Mouse (Mus musculus) adrenal gland, adult 2 months (tissue): ENCODE measurements around the gene Ephb3. TPM values are rescaled to one million over a fixed set of nuclear protein-coding genes. Genes with fewer than 3 reads are reported as not detected.
"Not testable (repeated sequence)": the region's sequence is repeated elsewhere in the genome, so short reads cannot be mapped to it uniquely, and the experiment has no call there.

ENCODE experiments used
- DNase-seq: peaks from one replicate; pipeline ENCODE4 v3.0.0; 2021
- long read RNA-seq: library from polyadenylated mRNA; stranded (forward); transcript quantifications from one replicate; pipeline ENCODE4 v2.0.0, GENCODE M21; 2021
- polyA plus RNA-seq: library from polyadenylated mRNA; depleted of rRNA; stranded (reverse); fragments of >200 nt; gene quantifications from 2 replicates; pipeline ENCODE4 v1.2.3, GENCODE M21; 2012; rRNA removed
- total RNA-seq, 2 experiments: library from RNA; stranded (reverse); gene quantifications; 2 replicates each; pipeline ENCODE4 v1.2.3; 2021

Ephb3 gene
- total RNA-seq = 1 to 10 TPM in 1 of 2 experiments, under 1 TPM in 1; 0.78 to 1.8 TPM
- polyA plus RNA-seq = 2.9 and 3.5 TPM in 2 replicates
- long read RNA-seq = 0 reads

DNA sequence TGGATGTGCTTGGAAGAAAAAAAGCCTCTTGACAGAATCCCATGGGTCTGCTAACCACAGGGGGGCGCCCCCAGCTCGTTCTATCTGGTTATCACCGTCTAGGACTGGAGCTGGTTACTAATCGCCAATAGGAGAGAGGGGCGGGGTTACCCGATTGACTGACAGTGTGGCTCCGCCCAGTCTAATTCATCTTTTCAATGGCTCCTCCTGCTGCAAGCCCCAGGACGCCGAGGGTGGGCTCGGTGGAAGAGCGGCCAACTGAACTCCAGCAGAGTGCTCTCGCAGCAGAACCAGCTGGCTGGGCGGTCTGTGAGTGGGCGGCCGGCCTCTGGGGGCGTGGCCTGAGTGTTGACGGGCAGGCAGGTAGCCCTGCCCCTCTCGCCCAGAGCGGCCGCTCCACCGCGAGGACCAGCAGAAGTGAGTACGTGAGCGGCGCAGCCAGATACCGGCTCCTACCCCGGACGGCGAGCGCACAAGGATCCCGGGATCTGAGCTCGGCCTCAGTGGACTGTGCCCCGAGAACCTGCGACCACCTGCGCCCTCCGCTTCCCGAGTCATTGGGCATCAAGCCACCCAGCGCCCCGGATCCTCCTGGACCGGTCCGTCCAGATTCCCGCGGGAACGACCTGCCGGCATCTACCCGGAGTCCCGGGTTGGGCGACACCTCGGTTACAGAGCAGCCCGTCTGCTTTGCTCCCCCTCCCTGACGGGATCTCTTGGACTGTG lies at the start of gene Ephb3:
Gene Ephb3, plus strand, starts transcription at position 389 of the 726 bp plus-strand sequence.
- peak; percentile 97 for DNase-seq

DNA sequence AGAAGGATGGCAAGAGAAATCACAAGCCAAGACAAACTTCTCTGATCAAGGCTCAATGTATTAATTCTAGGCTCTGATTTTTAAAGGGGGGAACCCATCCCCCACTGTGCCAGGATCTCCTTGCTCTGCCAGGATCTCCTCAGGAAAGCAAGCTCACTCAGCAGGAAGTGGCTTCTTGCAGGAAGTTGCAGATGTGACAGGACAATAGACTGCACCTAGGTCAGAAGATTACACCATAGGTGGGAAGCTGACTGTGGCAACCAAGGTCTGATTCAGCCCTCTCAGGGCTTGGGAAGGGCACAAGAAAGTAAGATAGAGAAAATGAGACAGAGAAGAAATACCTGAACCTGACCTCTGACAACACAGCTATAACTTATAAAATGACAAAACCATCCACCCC lies 48.3 kb upstream of the Ephb3 start:
- not testable (repeated sequence) for DNase-seq

DNA sequence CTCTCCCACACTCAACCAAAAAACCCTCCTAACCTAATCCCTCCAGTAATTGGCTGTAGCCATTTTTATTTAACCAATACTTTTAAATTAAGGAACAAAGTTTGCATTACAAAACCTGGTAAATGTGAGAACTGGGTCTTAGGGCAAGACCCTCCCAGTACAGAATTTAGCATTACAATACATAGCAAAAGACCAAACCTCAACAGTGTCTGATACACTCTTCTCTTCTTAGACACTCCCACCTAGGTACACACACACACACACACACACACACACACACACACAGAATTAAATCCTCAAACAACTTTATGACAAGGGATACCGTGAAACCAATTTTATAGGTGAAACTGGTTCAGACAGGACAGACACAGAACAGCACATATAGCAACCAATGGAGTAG lies 45.3 kb upstream of the Ephb3 start:
- DNase-seq = not testable (repeated sequence)

DNA sequence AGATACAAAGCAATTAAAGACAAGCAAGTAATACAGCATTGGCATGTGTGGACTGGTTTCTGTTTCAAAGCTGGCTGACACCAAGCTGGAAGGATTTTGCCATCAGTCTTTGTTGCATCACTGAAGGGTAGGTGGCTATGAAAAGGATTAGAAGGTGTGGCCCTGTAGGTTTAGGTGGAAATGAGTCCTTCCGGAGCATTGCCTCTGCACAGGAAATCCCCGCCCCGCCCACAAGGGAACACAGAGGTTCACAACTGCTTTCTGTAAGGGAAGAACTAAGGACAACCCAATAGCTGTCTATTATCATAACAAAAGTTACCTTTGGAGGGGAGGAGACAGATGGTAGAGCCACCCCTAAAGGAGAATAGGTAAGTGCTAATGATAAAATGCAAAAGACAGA lies 41.1 kb upstream of the Ephb3 start:
- not testable (repeated sequence) for DNase-seq

DNA sequence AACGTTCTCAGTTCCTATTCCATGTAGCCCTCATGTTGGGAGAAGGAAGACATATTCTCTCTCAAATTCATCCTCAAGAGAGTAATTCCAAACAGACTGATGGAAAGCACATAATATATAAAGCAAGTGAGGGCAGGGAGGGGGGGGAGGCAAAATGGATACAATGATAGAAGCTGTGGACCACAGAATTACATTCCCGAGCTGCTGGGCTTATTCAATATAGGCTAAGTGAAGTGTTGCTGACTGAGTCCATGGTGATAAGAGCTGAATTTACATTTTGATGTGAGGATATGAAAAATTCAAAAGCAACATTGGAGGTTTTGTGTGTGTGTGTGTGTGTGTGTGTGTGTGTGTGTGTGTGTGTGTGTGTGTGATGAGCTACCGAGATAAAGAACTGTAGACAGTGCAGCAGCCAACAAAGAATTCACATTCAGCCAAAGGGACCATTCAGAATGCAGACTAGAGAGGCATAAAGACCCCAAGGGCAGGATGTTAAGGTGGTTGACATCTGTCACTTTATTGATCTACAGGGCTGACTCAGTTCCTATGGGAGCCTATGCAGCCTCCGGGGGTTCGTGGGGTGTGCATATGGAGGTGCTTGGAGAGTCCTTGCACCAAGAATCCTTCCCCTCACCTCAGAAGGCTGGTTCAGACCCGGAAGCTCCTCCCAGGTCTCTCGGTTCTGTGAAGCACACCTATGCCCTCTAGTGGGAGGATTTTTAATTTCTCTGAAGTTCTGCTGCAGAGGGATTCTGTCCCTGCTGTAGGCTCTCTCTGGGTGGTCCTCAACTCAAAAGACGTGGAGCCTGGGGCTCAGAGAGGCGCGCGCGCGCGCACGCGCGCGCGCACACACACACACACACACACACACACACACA lies 39.0 kb upstream of the Ephb3 start:
- not testable (repeated sequence) for DNase-seq

DNA sequence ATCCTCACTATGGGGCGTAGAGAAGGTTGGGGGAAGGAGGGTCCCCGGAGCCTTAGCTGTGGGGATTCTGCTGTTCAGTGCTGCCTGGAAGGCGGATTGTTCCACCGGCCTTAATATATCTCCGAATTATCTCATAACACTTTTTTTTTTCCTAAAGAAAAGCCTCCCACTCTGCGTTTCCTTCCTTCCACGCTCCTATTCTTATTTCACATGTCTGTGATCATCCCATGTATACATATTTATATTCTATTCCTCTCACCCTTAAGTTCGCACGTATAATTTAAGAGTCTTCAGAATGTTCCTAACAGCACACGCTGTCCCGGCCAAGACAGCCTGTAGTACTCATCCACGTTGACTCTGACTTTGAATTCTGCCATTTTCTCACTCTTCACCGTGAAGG lies 35.8 kb upstream of the Ephb3 start:
- DNase-seq = no peak

DNA sequence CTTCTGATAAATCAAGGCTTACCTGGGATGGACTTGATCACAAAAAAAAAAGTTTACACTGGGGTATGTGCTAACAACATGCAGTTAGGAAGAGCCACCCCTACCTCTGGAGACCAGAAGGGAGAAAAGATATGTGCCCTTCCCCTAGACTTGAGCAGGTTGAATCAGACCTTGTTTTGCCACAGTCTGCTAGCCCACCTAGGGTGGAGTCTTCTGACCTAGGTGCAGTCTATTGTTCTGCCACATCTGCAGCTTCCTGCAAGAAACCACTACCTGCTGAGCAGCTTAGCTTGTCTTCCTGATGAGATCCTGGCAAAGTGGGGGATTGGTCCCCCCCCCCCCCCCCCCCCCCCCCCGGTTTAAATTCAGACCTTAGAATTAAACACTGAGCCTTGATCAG lies 29.3 kb upstream of the Ephb3 start:
- no peak for DNase-seq

DNA sequence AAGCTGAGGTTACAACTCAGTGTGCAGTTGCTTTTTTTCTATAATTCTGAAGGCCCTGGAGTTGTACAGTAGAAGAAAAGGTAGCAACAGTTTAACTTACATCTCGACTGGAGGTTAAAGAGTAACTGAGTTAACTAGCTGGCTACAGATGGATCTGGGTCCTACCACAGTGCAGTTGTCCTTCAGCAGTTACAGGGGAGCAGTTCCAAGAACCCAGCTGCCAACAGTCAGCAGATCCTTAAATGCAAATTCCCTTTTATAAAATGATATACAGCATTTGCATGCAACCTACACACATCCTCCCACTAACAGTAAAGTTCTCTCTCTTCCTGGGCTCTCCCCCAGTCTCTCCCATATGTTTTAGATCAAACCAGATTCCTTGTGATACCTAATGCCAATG lies 22.4 kb upstream of the Ephb3 start:
- DNase-seq = no peak

DNA sequence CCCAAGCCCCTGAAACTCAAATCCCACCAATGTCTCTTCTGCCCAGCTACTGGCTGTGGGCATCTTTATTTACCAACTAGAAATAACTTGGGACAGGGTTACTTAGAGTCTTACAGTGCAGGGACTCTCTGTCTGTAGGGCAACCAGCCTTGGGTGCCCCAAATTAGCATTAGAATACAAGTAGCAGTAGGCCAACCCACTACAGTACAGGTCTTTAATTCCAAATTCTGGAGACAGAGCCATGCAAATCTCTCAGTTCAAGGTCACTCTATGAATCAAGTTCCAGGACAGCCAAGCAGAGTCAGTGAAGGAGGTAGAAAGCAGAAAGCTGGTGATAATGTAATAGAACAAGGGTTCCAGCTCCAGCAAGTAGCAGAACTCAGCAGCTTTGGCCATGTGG lies 19.9 kb upstream of the Ephb3 start:
- no peak for DNase-seq

DNA sequence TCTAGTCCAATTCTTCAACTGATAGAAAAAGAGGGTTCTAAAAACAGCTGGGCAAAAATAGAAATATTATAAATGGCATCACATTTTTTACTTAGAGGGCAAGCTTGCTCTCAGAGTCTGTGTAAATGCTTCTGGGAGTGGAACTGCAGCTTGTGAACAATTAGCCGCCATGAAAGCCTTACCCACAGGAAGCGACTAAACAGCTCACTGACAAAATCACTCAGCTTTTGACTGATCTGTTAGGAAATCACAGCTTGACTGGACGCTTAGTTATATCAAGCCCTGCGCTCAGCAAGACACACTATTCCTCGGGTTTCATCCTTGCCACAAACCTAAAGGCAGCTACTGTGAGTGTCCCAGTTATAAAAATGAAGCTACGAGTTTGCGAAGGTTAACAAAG lies 17.0 kb upstream of the Ephb3 start:
- no peak for DNase-seq

DNA sequence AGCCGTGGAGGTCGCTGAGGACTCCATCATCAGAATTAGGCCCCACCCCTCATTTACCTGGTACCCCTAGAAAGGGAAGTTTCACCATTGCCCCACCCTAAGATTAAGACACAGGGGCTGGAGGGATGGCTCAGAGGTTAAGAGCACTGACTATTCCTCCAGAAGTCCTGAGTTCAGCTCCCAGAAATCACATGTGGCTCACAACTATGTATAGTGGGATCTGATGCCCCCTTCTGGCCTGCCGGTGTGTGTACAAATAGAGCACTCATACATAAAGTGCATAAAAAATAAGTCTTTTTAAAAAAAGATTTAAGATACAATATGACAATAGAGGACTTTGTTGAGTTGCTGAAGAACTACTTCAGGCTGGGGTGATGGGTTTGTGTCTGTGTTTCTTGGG lies 16.2 kb upstream of the Ephb3 start:
- no peak for DNase-seq

DNA sequence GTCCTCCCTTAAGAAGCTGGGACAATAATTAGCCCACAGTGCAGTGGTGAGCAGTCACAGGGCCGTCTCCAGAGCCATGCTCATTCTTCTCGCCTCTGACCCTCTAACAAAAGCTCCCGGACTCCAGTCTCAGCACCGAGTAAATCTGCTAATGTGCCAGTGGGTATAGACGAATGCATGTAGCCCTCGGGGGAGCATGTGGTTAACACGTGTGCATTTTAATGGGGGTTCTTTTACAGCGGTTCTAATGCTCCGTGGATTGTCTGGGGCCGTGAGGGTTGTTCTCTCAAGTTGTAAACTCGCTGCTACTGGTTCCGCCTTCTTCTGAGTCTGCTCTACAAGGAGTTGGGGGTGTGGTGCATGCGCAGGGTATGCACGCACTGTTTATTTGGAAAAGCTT lies 13.0 kb upstream of the Ephb3 start:
- no peak for DNase-seq

DNA sequence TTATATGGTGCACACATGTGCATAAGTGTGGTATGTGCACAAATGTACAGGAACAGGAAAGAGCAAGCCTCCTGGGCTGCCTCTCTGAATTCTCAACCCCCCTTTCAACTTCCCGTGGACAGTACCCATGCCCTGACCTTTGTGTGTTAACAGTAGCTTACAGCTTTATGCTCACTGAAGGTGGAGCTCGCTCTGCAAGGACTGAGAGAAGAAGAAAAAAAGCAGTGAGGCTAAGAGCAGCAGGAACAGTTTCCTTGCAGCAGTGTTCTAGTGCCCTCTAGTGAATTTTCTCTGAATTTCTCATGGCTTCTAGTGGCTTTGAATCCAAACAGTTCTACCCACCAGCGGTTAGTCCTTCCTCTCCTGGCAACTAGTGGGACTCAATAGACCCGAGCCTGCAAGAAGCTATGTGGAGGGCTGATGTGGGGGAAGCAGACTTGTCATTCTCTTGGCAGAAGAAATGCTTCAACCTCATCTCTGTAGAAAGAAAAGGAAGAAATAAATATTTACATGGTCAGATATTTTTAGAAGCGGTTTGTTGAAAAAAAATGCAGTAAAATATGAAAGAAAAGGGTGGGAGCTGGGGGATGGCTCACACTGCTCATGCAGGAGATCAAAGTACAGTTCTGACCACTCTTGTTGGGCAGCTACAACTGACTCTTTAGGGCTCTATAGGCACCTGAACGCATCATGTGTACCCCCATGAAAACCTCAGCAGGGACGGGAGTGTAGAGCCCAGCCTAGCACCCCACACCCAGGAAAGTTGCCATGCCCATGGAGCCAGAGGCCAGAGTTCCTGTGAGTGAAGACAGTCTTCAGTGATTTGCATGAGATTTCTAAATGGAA lies 11.8 kb upstream of the Ephb3 start:
- DNase-seq = peak; percentile 33

DNA sequence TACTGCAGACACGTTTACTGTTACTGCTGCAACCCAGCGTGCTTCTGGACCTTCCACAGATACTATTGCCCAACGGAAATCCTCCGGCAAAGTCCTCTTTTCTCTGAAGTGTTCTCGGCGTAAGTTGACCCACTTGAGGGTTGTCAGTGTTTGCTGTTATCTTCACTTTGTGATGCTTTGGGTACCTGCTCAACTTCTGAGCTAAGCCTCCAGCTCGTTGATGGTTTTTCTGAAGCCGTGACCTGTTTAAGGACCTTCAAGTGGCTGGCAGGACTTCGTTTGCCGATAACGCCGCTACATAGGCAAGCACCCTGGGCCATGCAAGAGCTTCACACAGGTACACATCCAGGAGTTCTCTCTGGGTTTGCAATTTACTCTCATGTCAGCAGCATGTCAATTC lies 10.4 kb upstream of the Ephb3 start:
- DNase-seq = no peak

DNA sequence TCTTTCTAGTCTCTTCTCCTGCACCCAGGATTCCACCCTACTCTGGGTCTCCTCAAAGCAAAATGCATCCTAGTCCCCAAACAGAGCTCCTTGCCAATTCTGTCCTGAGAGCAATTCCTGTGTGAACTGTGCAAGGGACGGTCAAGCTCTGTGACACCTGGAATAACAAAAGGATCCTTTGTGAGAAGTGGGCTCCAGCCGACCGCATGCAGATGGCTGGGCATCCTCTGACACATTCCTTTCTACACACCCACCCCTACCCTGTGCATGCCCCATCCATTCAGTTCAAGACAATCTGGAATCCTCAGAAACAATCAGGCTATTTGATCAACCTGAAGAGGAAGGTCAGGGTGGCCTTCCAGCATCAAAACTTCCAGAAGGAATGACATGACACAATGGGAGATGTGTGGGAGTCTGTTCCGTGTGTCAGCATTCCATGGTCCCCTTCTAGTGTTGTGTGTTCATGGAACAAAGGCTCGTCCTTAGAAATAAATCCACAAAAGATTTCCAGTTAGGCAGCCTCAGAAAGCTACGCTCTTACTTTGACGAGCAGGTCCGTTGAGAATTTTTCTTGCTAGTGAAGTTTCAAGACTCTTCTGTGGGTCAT lies 9.2 kb upstream of the Ephb3 start:
- DNase-seq = no peak

DNA sequence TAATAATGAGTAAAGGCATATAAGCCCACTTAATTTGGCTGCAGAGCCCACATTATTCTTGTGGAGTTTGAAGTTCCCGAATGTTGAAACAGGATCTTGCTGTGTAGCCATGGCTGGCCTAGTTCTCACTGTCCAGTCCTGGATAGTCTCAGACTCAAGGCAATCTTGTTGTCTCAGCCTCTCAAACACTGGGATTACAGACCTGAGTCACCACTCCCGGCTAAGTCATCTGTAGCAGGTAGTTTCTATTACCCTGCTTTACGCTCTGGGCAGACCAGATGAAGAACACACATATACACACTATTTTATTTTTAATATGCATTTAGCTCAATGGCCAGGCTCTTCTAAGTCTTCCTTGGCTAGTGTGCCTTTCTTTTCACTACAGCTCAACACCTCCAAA lies 8.0 kb upstream of the Ephb3 start:
- DNase-seq = no peak

DNA sequence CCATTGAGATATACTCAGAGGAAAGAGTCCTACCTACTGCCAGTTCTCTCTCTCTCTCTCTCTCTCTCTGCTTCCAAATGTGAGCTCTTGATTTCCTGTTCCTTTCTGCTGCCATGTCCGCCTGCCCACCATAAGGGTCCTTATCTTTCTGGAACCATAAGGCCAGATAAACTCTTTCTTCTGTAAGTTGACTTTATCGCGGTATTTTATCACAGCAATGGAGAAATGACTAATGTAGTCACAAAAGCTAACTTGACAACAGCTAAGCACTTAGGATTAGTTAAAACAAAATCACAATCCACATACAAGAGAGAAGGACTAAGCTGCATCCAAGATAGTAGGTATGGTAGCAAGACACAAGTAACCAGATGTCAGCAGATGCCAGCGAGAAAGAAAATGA lies 7.0 kb upstream of the Ephb3 start:
- no peak for DNase-seq

DNA sequence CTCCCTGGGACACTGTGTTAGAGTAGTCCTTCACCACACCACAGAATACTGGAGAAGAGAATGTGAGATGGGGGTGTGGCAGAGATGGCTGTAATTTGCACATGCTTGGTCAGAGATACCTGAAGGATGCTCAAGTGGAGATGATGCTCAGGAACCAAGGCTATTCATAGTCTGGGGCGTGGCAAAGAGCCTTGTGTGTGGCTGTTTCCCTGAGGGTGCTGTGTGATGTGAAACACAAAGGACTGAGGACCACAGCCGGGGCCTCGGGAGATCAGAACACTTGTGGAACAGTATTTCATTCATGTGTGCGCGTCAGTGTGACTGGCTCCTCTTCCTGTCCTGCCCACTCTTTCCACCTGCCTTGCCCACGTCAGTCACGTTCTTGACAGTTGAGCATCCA lies 6.5 kb upstream of the Ephb3 start:
- no peak for DNase-seq

DNA sequence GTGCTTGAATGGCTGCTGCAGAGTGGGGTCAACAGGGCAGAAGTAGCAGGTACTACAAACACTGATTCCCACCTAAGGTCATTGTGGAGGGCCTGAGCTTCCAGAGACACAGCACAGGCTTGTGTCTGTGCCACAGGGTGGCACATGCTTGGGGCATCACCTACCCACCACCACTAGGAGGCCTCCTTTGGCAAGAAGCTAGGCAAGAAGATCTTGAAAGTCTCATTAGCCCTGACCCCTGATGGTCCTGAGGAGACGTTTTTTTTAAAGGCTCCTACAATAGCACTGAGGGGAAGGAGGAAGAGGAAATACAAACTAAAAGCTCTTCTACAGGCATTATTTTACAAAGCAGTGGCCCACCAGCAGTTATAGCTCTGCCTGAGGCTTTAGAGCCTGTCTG lies 6.0 kb upstream of the Ephb3 start:
- DNase-seq = no peak

DNA sequence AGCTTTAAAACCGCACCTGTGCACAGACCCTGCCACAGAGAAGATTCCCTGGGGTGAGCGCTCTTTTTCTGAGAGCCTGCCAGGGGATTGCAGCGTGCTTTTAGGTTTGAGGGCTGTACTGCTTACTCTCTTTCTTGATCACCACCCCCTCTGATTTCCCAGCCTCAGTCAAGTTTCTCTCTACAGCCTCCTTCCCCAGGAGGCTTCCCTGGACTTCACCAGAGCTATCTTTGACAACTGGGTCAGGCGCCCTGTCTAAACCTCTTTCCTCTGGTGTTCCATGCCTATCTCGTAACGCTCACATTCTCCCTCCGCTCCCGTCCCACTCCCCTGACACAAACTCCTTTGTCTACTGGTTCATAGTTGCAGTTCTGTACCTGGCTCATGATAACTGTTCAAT lies 5.1 kb upstream of the Ephb3 start:
- DNase-seq = no peak

DNA sequence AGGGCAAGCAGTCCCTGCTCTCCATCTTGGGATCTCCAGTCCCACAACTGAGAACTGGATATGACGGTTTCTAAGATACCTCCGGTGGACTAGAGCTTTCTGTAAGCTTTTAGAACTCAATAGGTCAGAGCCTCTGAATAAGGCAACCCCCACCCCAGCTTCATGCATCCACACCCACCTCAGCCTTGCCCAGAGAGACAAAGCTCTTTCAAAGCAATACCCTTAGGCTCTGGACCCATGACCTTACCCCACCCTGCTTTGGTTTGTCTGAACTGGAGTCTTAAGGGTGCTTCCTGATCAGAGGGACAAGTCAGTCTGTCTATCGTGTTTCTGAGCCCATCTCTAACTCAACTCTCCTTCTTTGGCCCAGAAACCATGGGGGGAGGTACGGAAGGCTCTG lies 1.8 kb upstream of the Ephb3 start:
- no peak for DNase-seq
